Mouse (Mus musculus) kidney, postnatal 0 days (tissue): ENCODE data around the gene Tsc1. TPM values are rescaled to one million over a fixed set of nuclear protein-coding genes. Genes with fewer than 3 reads are reported as not detected.

Experiments used
- ATAC-seq: fragments of 200-750 bp; cut with Nextera tagmentation; replicated peaks from 2 replicates; pipeline ENCODE4 v1.8.0; 2017; ENCODE audit warnings: low read depth, moderate number of reproducible peaks, moderate TSS enrichment, moderate library complexity; ENCODE audit not compliant: low FRiP score
- DNase-seq: peaks from one replicate; pipeline ENCODE4 v3.0.0-alpha.2; 2016; ENCODE audit warnings: low spot score
- H3K27ac ChIP-seq: fragments of 300-500 bp; sonication (generic); 2 replicates; pipeline ENCODE4 v1.5.1; 2014; ENCODE audit warnings: mild to moderate bottlenecking
- H3K27me3 ChIP-seq: fragments of 300-500 bp; sonication (generic); 2 replicates; pipeline ENCODE4 v1.6.1; 2014; ENCODE audit warnings: low read length, mixed read lengths; ENCODE audit not compliant: insufficient read depth
- H3K36me3 ChIP-seq: fragments of 300-500 bp; sonication (generic); 2 replicates; pipeline ENCODE4 v1.6.1; 2014; ENCODE audit warnings: low read length, mixed read lengths; ENCODE audit not compliant: insufficient read depth
- H3K4me1 ChIP-seq: fragments of 300-500 bp; sonication (generic); replicated peaks from 2 replicates; pipeline ENCODE4 v1.6.1; 2014; ENCODE audit warnings: antibody characterized with exemption, low read length, mixed read lengths; ENCODE audit not compliant: insufficient read depth
- H3K4me2 ChIP-seq: fragments of 300-500 bp; sonication (generic); 2 replicates; pipeline ENCODE4 v1.6.1; 2014; ENCODE audit warnings: mild to moderate bottlenecking, low read length, moderate library complexity, mixed read lengths
- H3K4me3 ChIP-seq: fragments of 300-500 bp; sonication (generic); replicated peaks from 2 replicates; pipeline ENCODE4 v1.5.1; 2014; ENCODE audit warnings: low read depth, low read length
- H3K9ac ChIP-seq: fragments of 300-500 bp; sonication (generic); 2 replicates; pipeline ENCODE4 v1.6.1; 2014; ENCODE audit warnings: low read depth, low read length
- H3K9me3 ChIP-seq: fragments of 300-500 bp; sonication (generic); replicated peaks from 2 replicates; pipeline ENCODE4 v1.6.1; 2016; ENCODE audit warnings: low read length, inconsistent platforms, mixed read lengths
- CTCF ChIP-seq: IDR thresholded peaks from 2 replicates; pipeline ENCODE4 v1.5.1; 2016; ENCODE audit warnings: antibody characterized with exemption, low read depth, mild to moderate bottlenecking, moderate library complexity
- WGBS: fragments of 180-500 bp; shearing (Covaris S2); extraction: QIAGEN DNeasy Blood & Tissue Kit; methylation state at CpG from one replicate; pipeline ENCODE4 v1.1.7; 2014; 5-methylcytosine and 5-hydroxymethylcytosine counted together
- polyA plus RNA-seq: library from polyadenylated mRNA; unstranded; fragments of >200 nt; fragmentation: Nextera tagmentation; extraction: Ambion mirVana; gene quantifications from 2 replicates; pipeline ENCODE4 v1.2.1, GENCODE M21; 2015

Tsc1 gene
- polyA plus RNA-seq, 1 experiment from 2014 or later: 9.5 TPM

DNA sequence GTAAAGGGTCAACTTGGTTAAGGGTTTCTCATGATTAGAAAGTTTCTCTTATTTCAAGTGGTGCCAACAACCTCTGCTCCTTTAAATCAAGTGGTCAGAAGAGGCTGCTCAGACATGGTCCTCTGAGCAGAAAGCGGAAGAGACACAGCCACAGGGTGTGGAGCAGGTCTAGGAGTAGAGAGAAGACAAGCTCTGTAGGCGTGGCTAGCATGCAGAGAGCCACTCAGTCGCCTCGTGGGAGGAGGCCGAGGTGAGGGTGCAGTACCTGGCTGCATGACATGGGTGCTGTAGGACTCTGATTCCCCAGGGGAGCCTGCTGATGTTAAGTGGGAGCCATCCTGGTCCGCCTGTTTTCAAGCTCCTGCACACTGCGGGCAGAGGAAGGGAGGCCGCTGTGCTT lies 15.2 kb downstream of the Tsc1 start:
- Histone ChIP-seq H3K4me2 (no peak overlapping the region), H3K36me3 (peaks cover 42% of the 10 kb centered on the region), H3K9ac (no peak overlapping the region), H3K4me1 (no peaks in the 10 kb centered on the region), H3K4me3 (no peak overlapping the region), H3K27me3 (no peaks in the 10 kb centered on the region), H3K9me3 (no peaks in the 10 kb centered on the region), H3K27ac (no peak overlapping the region)
- WGBS: 76% methylated on average over 8 of the region's 8 CpGs
- TF ChIP-seq CTCF: no peak
- DNase-seq (no peak), ATAC-seq (no peak)

DNA sequence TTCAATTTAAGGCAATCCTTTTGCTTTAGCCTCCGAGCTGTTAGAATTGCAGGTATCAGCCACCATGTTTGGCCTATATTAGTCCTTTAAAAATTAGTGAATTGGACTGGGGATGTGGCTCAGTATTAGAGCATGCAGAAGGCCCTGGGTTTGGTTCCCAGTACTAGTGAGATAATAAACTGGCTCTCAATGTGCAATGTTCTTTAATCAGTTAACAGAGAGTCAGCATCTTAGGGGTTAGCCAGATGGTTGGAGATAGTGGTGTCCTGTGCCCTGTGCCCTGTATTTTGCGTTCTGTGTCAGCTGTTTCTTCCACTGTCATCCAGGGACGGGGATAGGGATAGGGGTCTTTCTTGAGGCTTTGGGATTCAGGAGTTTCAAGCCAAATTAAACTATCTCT lies 21.9 kb downstream of the Tsc1 start:
- TF ChIP-seq CTCF: no peak
- H3K9me3 ChIP-seq: no peaks in the 10 kb centered on the region
- DNase-seq (no peak), ATAC-seq (no peak)
- no peak overlapping the region for H3K27ac ChIP-seq
- no peak overlapping the region for H3K9ac ChIP-seq
- WGBS: 95% methylated on average over 3 of the region's 3 CpGs
- no peaks in the 10 kb centered on the region for H3K4me1 ChIP-seq
- peaks cover 71% of the 10 kb centered on the region for H3K36me3 ChIP-seq
- no peaks in the 10 kb centered on the region for H3K27me3 ChIP-seq
- no peak overlapping the region for H3K4me2 ChIP-seq
- no peak overlapping the region for H3K4me3 ChIP-seq

DNA sequence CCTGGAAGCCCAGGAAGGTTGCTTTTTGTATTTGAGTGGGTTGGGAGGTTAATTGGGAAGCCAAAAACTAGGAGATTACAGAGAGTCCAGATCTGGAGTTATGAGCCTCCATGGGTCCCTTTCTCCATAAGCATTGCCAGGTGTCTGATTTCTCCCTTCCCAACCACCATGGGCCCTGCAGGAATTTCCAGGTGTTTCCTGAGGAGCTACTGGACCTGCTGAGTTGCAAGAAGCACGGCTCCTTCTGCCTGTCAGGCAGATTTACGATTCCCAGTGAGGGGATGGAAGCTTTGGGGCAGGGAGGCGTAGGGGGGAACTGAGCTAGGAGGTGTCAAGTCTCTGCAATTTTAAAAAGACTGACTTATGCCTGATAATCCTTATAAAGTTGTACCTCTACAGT lies 24.8 kb downstream of the Tsc1 start:
- no peak for TF ChIP-seq CTCF
- 44% methylated on average over 3 of the region's 3 CpGs for WGBS
- no peaks in the 10 kb centered on the region for H3K4me1 ChIP-seq
- DNase-seq: no peak
- no peak overlapping the region for H3K9ac ChIP-seq
- no peaks in the 10 kb centered on the region for H3K27me3 ChIP-seq
- no peak overlapping the region for H3K27ac ChIP-seq
- H3K9me3 ChIP-seq: no peaks in the 10 kb centered on the region
- no peak overlapping the region for H3K4me3 ChIP-seq
- H3K4me2 ChIP-seq: no peak overlapping the region
- peaks cover 71% of the 10 kb centered on the region for H3K36me3 ChIP-seq
- no peak for ATAC-seq

DNA sequence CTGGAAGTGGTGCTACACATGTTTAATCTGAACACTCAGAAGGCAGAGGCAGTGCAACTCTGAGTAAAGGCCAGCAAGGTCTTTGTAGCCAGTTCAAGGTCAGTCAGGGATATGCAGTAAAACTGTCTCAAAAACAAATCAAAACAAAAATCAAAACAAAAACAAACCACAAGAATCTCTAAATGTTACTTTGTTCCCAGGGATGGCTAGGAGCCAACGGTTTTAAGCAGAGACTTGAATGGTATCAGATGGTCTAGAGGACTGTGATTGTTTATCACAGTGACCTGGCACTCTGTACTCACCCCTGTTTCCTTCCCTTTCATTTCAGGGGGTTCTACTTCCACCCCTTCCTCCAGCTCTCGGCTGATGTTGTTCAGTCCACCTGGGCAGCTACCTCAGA lies 30.4 kb downstream of the Tsc1 start:
- Histone ChIP-seq H3K4me3 (no peak overlapping the region), H3K9ac (no peak overlapping the region), H3K27me3 (no peaks in the 10 kb centered on the region), H3K27ac (no peak overlapping the region), H3K36me3 (peaks cover 79% of the 10 kb centered on the region), H3K4me1 (no peaks in the 10 kb centered on the region), H3K9me3 (no peaks in the 10 kb centered on the region), H3K4me2 (no peak overlapping the region)
- DNase-seq (peak; percentile 36), ATAC-seq (no peak)
- no peak for TF ChIP-seq CTCF
- WGBS: 55% methylated on average over 2 of the region's 2 CpGs

DNA sequence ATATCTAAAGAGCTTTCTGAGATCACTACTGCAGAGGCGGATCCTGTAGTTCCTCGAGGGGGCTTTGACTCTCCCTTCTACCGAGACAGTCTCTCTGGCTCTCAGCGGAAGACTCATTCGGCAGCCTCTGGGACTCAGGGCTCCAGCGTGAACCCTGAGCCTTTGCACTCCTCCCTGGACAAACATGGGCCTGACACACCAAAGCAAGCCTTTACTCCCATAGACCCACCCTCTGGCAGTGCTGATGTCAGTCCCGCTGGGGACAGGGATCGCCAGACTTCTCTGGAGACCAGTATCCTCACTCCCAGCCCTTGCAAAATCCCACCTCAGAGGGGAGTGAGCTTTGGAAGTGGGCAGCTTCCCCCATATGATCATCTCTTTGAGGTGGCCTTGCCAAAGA lies 35.0 kb downstream of the Tsc1 start:
- no peak overlapping the region for H3K27ac ChIP-seq
- H3K4me3 ChIP-seq: no peak overlapping the region
- WGBS: 96% methylated on average over 8 of the region's 8 CpGs

DNA sequence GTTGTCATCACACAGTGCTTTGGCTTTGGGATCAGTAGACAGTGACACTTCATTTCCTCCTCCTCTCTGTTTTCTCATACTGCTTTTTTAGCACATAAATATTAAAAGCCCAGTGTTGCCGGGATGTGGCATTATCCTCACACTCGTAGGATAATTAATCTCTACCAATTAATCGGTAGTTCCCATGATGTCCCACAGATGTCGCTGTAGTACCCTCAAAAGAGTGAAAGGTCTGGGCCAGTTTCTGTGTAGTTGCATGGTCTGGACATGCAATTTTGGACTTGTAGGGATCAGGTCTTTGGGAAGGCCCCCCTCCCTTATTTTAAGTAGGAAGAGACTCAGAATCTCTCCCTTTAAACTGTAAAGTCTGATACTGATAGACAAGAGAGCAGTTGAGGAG lies 39.7 kb downstream of the Tsc1 start:
- peak; percentile 72 for TF ChIP-seq CTCF
- peaks cover 74% of the 10 kb centered on the region for H3K36me3 ChIP-seq
- ATAC-seq (no peak), DNase-seq (peak; percentile 73)
- H3K4me2 ChIP-seq: no peak overlapping the region
- WGBS: 31% methylated on average over 4 of the region's 4 CpGs
- H3K4me3 ChIP-seq: no peak overlapping the region
- H3K27ac ChIP-seq: no peak overlapping the region
- H3K27me3 ChIP-seq: no peaks in the 10 kb centered on the region
- H3K4me1 ChIP-seq: no peaks in the 10 kb centered on the region
- H3K9me3 ChIP-seq: no peaks in the 10 kb centered on the region
- H3K9ac ChIP-seq: no peak overlapping the region

More for the DNA sequence above, 35.0 kb downstream of the Tsc1 start:
- no peaks in the 10 kb centered on the region for H3K4me1 ChIP-seq
- H3K9me3 ChIP-seq: no peaks in the 10 kb centered on the region
- H3K27me3 ChIP-seq: no peaks in the 10 kb centered on the region
- DNase-seq (no peak), ATAC-seq (no peak)
- H3K4me2 ChIP-seq: no peak overlapping the region
- H3K9ac ChIP-seq: no peak overlapping the region
- no peak for TF ChIP-seq CTCF
- peaks cover 71% of the 10 kb centered on the region for H3K36me3 ChIP-seq

DNA sequence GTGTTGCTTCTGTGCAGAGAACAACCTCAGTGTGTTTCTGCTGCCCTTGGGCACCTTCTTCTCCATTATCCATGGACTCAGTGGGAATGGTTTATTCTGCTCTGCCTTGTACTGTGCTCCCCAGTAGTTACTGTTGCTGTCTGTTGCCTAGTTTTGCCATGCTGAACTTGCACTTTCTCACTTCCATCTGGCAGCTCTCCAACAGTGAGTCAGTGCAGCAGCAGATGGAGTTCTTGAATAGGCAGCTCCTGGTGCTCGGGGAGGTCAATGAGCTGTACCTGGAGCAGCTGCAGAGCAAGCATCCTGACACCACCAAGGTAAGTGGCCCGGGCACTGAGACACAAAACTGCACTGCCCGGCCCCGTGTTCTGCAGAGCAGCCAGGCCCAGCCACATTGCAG lies 40.7 kb downstream of the Tsc1 start:
- H3K4me3 ChIP-seq: no peak overlapping the region
- H3K9me3 ChIP-seq: no peaks in the 10 kb centered on the region
- TF ChIP-seq CTCF: no peak
- no peak overlapping the region for H3K9ac ChIP-seq
- WGBS: 88% methylated on average over 4 of the region's 4 CpGs
- H3K4me2 ChIP-seq: no peak overlapping the region
- DNase-seq (no peak), ATAC-seq (no peak)
- no peaks in the 10 kb centered on the region for H3K27me3 ChIP-seq
- no peak overlapping the region for H3K27ac ChIP-seq
- peaks cover 77% of the 10 kb centered on the region for H3K36me3 ChIP-seq
- H3K4me1 ChIP-seq: no peaks in the 10 kb centered on the region
